Mouse (Mus musculus) testis, postnatal 14 days (tissue): Measurements from ENCODE around the gene Topors.
"Not testable (repeated sequence)": the region's sequence is repeated elsewhere in the genome, so short reads cannot be mapped to it uniquely, and the experiment has no call there.

ENCODE experiments used
- DNase-seq: peaks from one replicate; pipeline ENCODE4 v3.0.0; 2021; ENCODE audit warnings: low spot score

The Topors gene

GRCm38 (mm10) chr4:40269430-40270032, at the start of gene Topors, which contains the start of gene Smim27:
Gene Topors, minus strand, starts transcription at chr4:40269850.
Gene Smim27, plus strand, starts transcription at chr4:40269579.
- DNase-seq = peak; percentile 94

- no peak for DNase-seq
Observed at GRCm38 (mm10) chr4:40317404-40317803, 47.8 kb upstream of the Topors start.

GRCm38 (mm10) chr4:40313026-40313425, 43.4 kb upstream of the Topors start:
- DNase-seq = no peak

DNA sequence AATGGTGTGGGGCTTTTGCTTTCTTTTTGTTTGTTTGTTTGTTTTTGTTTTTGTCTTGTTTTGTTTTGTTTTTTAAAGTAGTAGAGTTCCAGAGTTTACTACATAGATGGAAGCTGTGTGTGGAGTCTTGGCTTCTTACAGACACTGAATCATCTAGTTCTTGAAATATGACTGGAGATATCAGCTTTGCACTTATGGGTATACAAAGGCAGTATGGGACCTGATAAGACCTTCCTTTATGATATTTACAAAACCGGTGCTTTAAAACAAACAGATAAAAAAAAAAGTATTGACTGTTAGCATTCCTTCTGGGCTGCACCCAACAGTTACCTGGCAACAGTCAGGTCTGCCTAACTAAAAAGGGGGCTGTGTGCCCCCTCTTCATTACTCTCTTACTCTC, 42.6 kb upstream of the Topors start:
- no peak for DNase-seq

- no peak for DNase-seq
Observed at GRCm38 (mm10) chr4:40310796-40311383, 41.2 kb upstream of the Topors start.

GRCm38 (mm10) chr4:40309682-40310081, 40.0 kb upstream of the Topors start:
- DNase-seq = no peak

DNA sequence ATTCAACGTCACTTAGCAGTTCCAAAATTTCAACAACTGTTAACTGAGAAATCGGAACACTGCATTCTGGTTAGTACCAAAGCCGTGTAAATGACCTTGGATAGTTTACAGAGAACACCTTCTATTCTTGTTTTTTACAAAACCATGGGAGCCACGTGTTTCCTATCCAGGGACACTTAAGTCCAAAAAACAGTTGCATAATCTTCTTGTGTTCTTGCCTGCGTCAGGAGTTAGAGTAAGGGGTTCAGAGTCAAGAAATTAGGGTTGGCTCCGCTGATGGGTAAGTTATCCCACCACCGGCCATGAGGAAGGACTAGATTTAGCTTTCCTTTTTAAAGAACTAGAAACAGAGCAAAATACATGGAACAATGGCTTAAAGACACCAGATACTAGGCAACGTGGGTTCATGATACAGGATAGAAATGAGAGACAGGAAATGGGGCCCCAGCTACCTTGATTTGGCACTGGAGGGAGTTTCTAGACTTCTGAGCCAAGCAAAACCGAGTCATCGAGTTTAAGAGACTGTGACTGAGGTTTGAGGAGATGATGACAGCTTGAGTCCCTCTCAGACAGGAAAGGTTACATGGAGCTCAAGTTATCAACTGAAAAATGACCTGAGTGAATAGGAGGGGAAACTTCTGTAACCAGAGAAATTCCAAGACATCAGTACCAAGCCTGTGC, 32.9 kb upstream of the Topors start:
- no peak for DNase-seq

GRCm38 (mm10) chr4:40301076-40301789, 31.6 kb upstream of the Topors start:
- DNase-seq = peak; percentile 72

DNA sequence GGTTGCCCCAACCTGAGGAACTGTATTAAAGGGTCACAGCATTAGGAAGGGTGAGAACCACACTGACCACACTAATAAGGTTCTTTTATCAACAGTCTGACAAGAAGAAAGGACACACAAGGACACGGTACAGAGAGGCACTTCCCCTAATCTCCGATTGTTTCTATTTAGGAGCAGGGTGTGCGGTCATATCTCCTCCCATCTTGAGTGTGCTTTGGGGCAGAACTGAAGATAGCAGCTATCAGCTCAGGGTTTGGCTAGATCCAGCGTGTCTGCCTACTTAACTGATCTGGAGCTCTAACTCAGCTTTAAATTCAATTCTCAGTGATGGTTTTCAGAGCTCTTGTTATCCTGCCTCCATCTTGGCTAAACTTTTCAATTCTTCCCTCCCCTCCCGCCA, 29.5 kb upstream of the Topors start:
- DNase-seq = peak; percentile 50

GRCm38 (mm10) chr4:40291511-40291910, 21.9 kb upstream of the Topors start:
- DNase-seq = not testable (repeated sequence)

DNA sequence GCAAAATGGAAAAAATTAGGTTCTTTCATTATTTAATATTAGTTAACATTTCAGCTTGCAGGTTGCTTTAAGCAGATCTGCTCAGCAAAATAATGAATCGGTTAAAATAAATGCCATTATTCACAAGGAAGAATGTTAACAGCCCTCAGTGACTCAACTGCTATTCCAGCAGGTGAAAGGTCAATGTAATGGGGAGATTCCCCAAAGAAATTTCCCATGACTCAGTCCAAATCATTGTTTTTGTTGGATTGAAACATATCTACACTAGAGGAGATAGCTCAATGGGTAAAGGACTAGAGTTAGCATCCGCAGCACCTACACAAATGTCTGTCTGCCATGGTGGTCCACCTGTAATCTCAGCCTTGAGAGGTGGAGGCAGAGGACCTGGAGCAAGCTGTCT, 19.4 kb upstream of the Topors start:
- no peak for DNase-seq

- no peak for DNase-seq
Observed at GRCm38 (mm10) chr4:40287415-40287814, 17.8 kb upstream of the Topors start.

DNA sequence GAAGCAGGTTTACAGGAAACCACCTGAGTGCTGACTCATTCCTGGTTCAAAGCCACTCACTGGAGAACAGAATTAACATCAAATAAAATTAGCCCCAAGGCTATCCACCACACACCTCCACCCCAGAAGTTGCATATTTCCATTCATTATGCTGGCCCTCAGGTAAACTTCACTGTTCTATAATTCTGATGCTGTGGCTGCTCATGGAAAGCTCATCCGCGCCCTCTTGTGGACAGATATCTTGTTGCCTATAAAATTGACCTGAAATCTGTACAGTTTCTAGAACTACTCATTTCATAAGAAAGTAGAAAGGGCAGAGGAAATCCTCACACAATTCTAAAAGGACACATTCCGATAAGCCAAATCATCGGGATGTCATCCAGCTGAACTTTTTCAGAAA, 15.9 kb upstream of the Topors start:
- DNase-seq = no peak

DNA sequence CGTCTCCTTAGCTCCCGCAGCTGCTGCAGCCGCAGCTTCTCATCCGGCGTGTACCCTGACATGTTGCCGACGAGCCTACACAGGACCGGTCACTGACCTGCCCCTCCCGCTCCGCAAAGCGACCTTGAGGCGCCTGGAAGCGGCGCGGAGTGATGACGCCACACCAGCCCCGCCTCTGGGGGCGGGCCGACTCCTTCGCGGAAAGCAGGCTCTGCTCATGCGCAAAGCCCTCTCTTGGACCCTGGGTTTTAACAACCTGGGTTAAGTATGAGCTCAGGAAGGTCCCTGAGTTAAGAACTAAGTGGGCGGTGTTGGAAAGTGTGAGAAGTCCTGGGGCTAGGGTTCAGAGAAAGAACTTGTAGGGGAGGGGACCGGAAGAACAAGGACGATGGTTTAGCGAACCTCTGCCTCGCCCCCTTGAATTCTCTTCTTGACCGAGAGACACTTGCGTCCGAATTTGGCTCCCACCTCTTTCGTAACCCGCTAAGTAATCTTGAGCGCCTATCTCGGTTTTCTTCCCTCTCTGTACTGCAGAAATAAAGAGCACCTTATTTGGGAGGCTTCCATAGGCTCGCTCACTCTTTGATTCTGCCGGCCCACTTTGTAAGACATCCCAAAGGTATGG, 9.7 kb upstream of the Topors start, which contains the start of gene Ndufb6:
Gene Ndufb6, minus strand, starts transcription at position 146 of the 625 bp plus-strand sequence.
- peak; percentile 95 for DNase-seq

DNA sequence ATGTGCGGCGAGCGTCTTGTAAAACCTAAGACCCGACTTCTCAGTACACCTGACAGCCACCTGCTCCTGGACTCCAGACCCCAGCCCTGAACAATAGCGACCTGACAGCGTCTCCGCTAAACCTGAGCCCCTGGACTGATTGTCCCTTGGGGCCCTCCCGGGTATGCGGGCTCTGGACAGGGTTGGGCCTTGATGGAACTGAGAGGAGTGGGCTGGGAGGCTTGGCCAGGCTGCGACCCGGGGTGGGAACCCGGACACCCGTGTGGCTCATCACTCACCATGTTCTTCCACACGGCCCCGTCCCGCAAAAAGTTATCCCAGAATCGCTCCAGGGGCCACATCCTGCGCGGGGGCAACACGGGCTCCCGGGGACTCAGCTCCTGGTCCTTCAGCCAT, 9.2 kb upstream of the Topors start:
- no peak for DNase-seq

DNA sequence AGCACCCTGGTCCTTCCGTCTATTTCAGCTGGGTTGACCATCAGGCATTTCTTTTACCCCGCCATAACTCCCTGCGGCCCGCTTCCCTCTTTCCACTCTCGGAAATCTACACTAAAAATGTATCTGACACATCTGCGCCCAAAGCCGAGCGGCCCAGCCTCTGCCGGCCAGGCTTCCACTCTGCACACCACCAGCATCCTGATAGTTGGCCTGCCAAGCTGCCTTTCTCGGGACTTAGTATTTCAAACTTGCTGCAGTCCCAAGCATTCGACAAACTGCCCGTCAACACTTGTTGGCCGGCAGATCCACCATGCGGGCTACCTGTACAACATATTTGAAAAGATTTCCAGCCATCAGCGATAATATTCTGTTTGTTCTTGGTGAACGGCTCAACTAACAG, 815 bp downstream of the Topors start:
- DNase-seq = no peak

DNA sequence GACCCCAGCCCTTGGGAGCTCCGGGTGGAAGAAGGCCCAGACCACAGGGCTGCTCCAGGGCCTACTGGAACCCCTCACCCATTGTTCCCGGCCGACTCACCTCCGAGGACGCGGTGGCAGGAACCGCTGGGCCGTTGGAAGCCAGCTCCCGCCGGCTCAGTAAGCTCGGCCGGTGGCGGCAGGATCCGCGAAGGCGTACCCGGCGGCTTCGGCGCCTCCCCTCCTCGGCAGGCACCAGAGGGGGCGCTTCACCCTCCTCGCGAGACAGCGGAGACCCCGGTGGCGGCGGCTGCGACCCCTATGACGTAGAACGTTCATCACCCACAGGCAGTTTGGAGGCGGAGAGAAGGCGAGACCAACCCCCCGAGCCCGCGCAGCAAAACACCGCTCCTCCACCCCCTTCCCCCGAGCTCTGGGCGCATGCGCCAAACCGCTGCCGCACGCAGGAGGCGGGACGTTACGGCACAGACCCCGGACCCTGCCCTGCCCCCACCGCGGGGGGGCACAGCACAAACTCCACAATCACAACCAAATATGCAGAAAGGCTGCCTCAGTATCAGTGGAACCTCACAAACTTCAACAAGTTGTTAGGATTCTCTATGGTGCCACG, 1.3 kb downstream of the Topors start:
- DNase-seq = peak; percentile 93

DNA sequence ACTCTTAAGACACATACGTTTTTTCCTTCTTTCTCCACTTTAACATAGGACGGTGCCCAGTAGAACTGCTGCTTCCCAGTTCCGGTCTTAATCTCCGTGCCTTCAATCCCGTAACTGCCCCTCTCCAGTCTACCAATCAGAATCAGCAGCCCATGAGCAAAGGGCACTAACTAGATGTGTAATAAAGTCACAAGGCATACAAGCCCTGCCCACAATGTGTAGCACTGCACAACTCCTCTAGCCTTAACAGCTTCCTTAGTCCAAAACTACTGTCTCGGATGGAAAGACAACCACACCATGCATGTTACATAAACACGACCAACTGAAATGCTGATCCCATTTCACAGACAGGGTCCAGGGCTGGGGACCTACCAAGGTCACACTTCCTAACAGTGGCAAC, 2.0 kb downstream of the Topors start:
- no peak for DNase-seq

GRCm38 (mm10) chr4:40264321-40264720, 5.3 kb downstream of the Topors start:
- no peak for DNase-seq

GRCm38 (mm10) chr4:40254385-40255103, 15.1 kb downstream of the Topors start:
- no peak for DNase-seq

DNA sequence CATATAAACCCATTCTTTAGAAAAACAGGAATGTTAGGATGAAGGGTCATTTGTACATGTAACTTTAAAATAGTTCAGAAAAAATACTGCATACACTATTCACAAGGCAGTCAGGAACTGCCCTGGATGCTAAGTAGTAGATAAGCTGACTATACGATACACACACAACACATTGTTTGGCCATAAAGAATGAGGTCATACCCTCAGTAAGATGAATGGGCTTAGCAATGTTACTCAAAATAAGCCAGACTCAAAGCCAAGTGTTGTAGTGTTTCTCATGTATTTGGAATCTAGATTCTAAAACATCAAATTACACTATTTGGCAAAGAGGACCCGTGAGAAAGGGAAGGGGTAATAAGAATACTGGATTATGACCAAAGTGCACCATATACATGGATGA, 15.9 kb downstream of the Topors start:
- no peak for DNase-seq
